Mouse (Mus musculus) small intestine, adult 2 months (tissue): Measurements from ENCODE around the gene Fam20b.

Experiments used
- CTCF ChIP-seq: fragments of 200-500 bp; IDR thresholded peaks from 2 replicates; pipeline ENCODE4 v1.5.1; 2012; ENCODE audit warnings: low read depth, mild to moderate bottlenecking, control low read depth, inconsistent platforms, low read length, moderate library complexity, mixed read lengths; ENCODE audit not compliant: insufficient replicate concordance, insufficient read length; ENCODE audit errors: extremely low read depth
- POLR2A ChIP-seq: fragments of 200-500 bp; IDR thresholded peaks from 2 replicates; pipeline ENCODE4 v1.6.1; 2012; ENCODE audit warnings: low read depth, mild to moderate bottlenecking, control low read depth, inconsistent platforms, low read length, moderate library complexity

DNA sequence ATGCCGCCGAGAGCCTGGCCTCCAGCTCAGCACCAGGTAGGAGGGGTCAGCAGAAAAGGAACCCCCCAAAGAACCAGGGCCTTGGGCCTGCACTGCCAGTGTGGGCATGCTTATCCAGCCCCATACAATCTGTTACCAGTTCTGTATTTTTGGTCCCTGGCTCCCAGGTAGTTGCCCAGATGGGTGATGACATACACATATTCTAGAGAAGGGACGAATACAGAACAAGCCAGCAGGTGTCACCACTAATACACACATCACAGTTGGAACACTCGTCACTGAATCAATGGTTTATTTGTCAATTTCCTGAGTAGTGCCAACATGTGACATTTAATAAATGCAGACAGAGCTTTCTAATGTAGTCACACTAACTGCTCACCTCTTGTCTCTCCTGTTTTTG, 78.3 kb downstream of the Fam20b start:
- TF ChIP-seq CTCF: no peak
- TF ChIP-seq POLR2A: no peak
